In genomic region chr19:8770567-8771270, GRCm38 (mm10) we compare ENCODE assay signal across 8 mouse cellular contexts. TPM values are rescaled to one million over a fixed set of nuclear protein-coding genes. Genes with fewer than 3 reads are reported as not detected.
A peak's percentile ranks its signal among the peaks of the same experiment; 100 is the strongest.
DNase-seq lines count a peak whose midpoint lies in the region; ATAC-seq and TF ChIP-seq lines count a peak whose summit lies in the region.

TSS of gene Tmem223 (plus strand) at chr19:8770996.

- peak within 1 kb of the TSS; percentile 67 for H3K4me2 ChIP-seq in embryonic facial prominence, embryonic 15.5 days (replicated peaks)
- peak within 1 kb of the TSS; percentile 69 for H3K4me2 ChIP-seq in limb, embryonic 12.5 days
- peak within 1 kb of the TSS; percentile 100 for H3K4me2 ChIP-seq in midbrain, embryonic 13.5 days (replicated peaks)

- peak within 1 kb of the TSS; percentile 85 for H3K9ac ChIP-seq in embryonic facial prominence, embryonic 15.5 days
- peak within 1 kb of the TSS; percentile 90 for H3K9ac ChIP-seq in limb, embryonic 12.5 days (replicated peaks)
- peak within 1 kb of the TSS; percentile 96 for H3K9ac ChIP-seq in midbrain, embryonic 13.5 days (replicated peaks)

- TF ChIP-seq POLR2A in bone marrow, adult 2 months (IDR thresholded peaks at IDR 0.05; ENCODE audit: borderline replicate concordance, control insufficient read depth, low read depth, low read length) = peak; percentile 93
- peak; percentile 82 for TF ChIP-seq POLR2A in small intestine, adult 2 months (IDR thresholded peaks at IDR 0.05; ENCODE audit: low read depth, low read length)

- H3K36me3 ChIP-seq in embryonic facial prominence, embryonic 15.5 days = peaks cover 55% of the 10 kb centered on the region
- H3K36me3 ChIP-seq in limb, embryonic 12.5 days = peaks cover 75% of the 10 kb centered on the region
- H3K36me3 ChIP-seq in midbrain, embryonic 13.5 days = peaks cover 61% of the 10 kb centered on the region
- peaks cover 39% of the 10 kb centered on the region for H3K36me3 ChIP-seq in small intestine, adult 2 months (ENCODE audit: control insufficient read depth, insufficient read depth, low read length)

- peaks cover 9% of the 10 kb centered on the region; the same call in 1 of the 2 replicates for H3K4me1 ChIP-seq in bone marrow, adult 2 months (ENCODE audit: control insufficient read depth, insufficient read depth, low read length)
- peaks cover 25% of the 10 kb centered on the region for H3K4me1 ChIP-seq in embryonic facial prominence, embryonic 15.5 days
- peaks cover 30% of the 10 kb centered on the region for H3K4me1 ChIP-seq in limb, embryonic 12.5 days (replicated peaks)
- H3K4me1 ChIP-seq in midbrain, embryonic 13.5 days (replicated peaks) = peaks cover 41% of the 10 kb centered on the region
- H3K4me1 ChIP-seq in small intestine, adult 2 months (ENCODE audit: control insufficient read depth, insufficient read depth, insufficient read length, low read length) = peaks cover 8% of the 10 kb centered on the region; the same call in 1 of the 2 replicates

- 22% methylated on average over 29 of the region's 29 CpGs for WGBS in bone marrow, adult 2 months
- WGBS in embryonic facial prominence, embryonic 15.5 days = 14% methylated on average over 29 of the region's 29 CpGs
- WGBS in limb, embryonic 12.5 days = 24% methylated on average over 29 of the region's 29 CpGs
- 21% methylated on average over 29 of the region's 29 CpGs for WGBS in midbrain, embryonic 13.5 days
- WGBS in small intestine, adult 2 months = 14% methylated on average over 29 of the region's 29 CpGs

- no peaks in the 10 kb centered on the region for H3K27me3 ChIP-seq in embryonic facial prominence, embryonic 15.5 days
- no peaks in the 10 kb centered on the region for H3K27me3 ChIP-seq in limb, embryonic 12.5 days
- H3K27me3 ChIP-seq in midbrain, embryonic 13.5 days = no peaks in the 10 kb centered on the region
- H3K27me3 ChIP-seq in small intestine, adult 2 months (ENCODE audit: control insufficient read depth, insufficient read depth, low read length) = no peaks in the 10 kb centered on the region

- no peaks in the 10 kb centered on the region for H3K9me3 ChIP-seq in embryonic facial prominence, embryonic 15.5 days (replicated peaks)
- H3K9me3 ChIP-seq in limb, embryonic 12.5 days = 0 out of 2 replicates have a peak, but pooled peaks cover under 1% of the 10 kb centered on the region
- H3K9me3 ChIP-seq in midbrain, embryonic 13.5 days = no peaks in the 10 kb centered on the region

- peak within 1 kb of the TSS; percentile 87 for H3K4me3 ChIP-seq in bone marrow, adult 2 months (replicated peaks; ENCODE audit: control insufficient read depth, low read depth, low read length)
- peak within 1 kb of the TSS; percentile 69 for H3K4me3 ChIP-seq in embryonic facial prominence, embryonic 15.5 days (replicated peaks)
- peak within 1 kb of the TSS; percentile 70 for H3K4me3 ChIP-seq in limb, embryonic 12.5 days (replicated peaks)
- peak within 1 kb of the TSS; percentile 82 for H3K4me3 ChIP-seq in midbrain, embryonic 13.5 days (replicated peaks)
- peak within 1 kb of the TSS; percentile 85 for H3K4me3 ChIP-seq in small intestine, adult 2 months (ENCODE audit: low read depth, low read length)

- H3K27ac ChIP-seq in bone marrow, adult 2 months (ENCODE audit: control insufficient read depth, insufficient read depth, low read depth, low read length, poor library complexity) = peak within 1 kb of the TSS; percentile 79
- peak within 1 kb of the TSS; percentile 94 for H3K27ac ChIP-seq in embryonic facial prominence, embryonic 15.5 days (replicated peaks)
- peak within 1 kb of the TSS; percentile 91 for H3K27ac ChIP-seq in limb, embryonic 12.5 days
- H3K27ac ChIP-seq in midbrain, embryonic 13.5 days = peak within 1 kb of the TSS; percentile 91
- H3K27ac ChIP-seq in small intestine, adult 2 months (ENCODE audit: insufficient read depth, low read depth, low read length) = peak within 1 kb of the TSS; percentile 64

- TF ChIP-seq CTCF in bone marrow, adult 2 months (IDR thresholded peaks at IDR 0.05; ENCODE audit: control insufficient read depth, insufficient read depth, low read length) = peak; percentile 11; the same call in 1 of the 2 replicates
- TF ChIP-seq CTCF in small intestine, adult 2 months (IDR thresholded peaks at IDR 0.05; ENCODE audit: extremely low read depth, insufficient read length, insufficient replicate concordance, low read depth, low read length) = no peak

- DNase-seq in heart, adult 8-10 months (ENCODE audit: low spot score) = peak; percentile 83
- peak; percentile 71 to 80 for DNase-seq in kidney, adult 8-10 months
- no peak for DNase-seq in adipocyte (ENCODE audit: low spot score)

- ATAC-seq in embryonic facial prominence, embryonic 15.5 days (ENCODE audit: insufficient number of reproducible peaks, low FRiP score, low TSS enrichment, low read depth) = no peak
- ATAC-seq in limb, embryonic 12.5 days (ENCODE audit: insufficient number of reproducible peaks, insufficient read depth, low FRiP score, low TSS enrichment, low read depth) = 0 out of 2 replicates have a peak, but pooled peaks have one; percentile 2
- peak; percentile 73 for ATAC-seq in midbrain, embryonic 13.5 days

RNA-seq across cellular contexts. Expression of gene Tmem223, which starts in this region (rescaled TPM):
- polyA plus RNA-seq in bone marrow, adult 2 months (2011; ENCODE audit: insufficient read depth, insufficient read length, low replicate concordance, missing spikeins) = 27.1 and 53.1 TPM in 2 replicates
- polyA plus RNA-seq in embryonic facial prominence, embryonic 15.5 days (2015; fragmentation: Nextera tagmentation; extraction: Ambion mirVana) = 172 and 173 TPM in 2 replicates
- 100 to 1,000 TPM; 111 to 137 (median 125) TPM for total RNA-seq in heart, adult 8-10 months (2022)
- 206 and 215 TPM in 2 replicates for polyA plus RNA-seq in limb, embryonic 12.5 days (2016; fragmentation: Nextera tagmentation; extraction: Ambion mirVana)
- polyA plus RNA-seq in midbrain, embryonic 13.5 days (2015; fragmentation: Nextera tagmentation; extraction: Ambion mirVana) = 264 and 280 TPM in 2 replicates
- 117 and 142 TPM in 2 replicates for polyA plus RNA-seq in small intestine, adult 2 months (2012; rRNA removed)
